Mouse (Mus musculus): ENCODE data around the gene Olfr319. TPM values are rescaled to one million over a fixed set of nuclear protein-coding genes. Genes with fewer than 3 reads are reported as not detected.
"Not testable (repeated sequence)": the region's sequence is repeated elsewhere in the genome, so short reads cannot be mapped to it uniquely, and the experiment has no call there.

Olfr319 gene
- polyA plus RNA-seq, 1 experiment: not detected

DNA sequence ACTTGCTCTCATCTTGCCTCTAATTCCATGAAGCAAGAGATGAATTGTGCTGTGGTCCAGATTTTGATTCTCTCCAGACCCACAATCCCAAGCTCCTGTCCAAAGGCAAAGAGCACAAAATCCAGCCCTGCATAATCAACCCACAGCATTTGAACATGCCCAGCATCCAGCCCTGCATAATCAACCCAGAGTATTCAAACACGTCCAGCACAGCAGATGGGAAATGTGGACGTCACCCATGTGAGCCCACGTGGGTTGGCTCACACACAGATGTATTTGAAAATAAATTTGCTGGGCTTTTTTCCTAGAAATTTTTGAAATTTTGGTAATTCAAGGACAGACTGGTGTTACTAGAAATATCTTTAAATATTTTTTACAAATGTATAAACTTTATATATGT lies 34.4 kb downstream of the Olfr319 start:
- H3K4me3 ChIP-seq (ENCODE audit: insufficient read depth, low read length): no peak overlapping the region
- H3K4me1 ChIP-seq (ENCODE audit: control insufficient read depth, insufficient read depth, low read length): no peaks in the 10 kb centered on the region
- TF ChIP-seq CTCF (IDR thresholded peaks at IDR 0.05; ENCODE audit: extremely low read depth, insufficient read depth, low read length) (no peak), POLR2A (IDR thresholded peaks at IDR 0.05; ENCODE audit: extremely low read depth, insufficient read depth, low read length) (no peak)
- no peak overlapping the region for H3K27ac ChIP-seq (ENCODE audit: insufficient read depth, low read length)

DNA sequence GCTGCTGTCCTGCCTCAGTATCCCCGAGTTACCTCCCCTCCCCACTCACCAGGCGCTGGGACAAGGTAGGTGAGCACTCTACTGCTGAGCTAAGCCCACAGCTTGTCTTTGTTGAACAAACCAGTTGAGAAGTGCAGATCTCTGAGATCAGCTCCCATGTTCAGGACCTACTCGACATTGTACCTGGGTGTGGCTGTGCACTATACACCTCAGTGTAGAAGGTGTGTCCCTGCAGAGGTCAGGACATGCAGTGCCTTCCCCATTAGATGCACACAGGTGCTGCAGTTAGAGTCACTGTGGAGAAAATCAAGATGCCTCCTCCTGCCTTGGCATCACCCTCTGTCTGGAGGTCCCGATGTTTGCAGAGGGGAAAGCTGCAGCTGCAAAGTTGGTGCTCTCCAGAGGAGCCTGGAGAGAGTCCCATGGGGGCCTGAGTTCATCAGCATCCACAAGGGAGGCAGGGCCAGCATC lies 39.9 kb downstream of the Olfr319 start, which contains the start of gene Olfr317:
Gene Olfr317 (minus strand): TSS at position 421 of the 471 bp plus-strand sequence.
- H3K4me3 ChIP-seq (ENCODE audit: insufficient read depth, low read length): no peak within 1 kb of the TSS
- no peak within 1 kb of the TSS for H3K27ac ChIP-seq (ENCODE audit: insufficient read depth, low read length)
- no peaks in the 10 kb centered on the region for H3K4me1 ChIP-seq (ENCODE audit: control insufficient read depth, insufficient read depth, low read length)
- TF ChIP-seq POLR2A (IDR thresholded peaks at IDR 0.05; ENCODE audit: extremely low read depth, insufficient read depth, low read length) (no peak), CTCF (IDR thresholded peaks at IDR 0.05; ENCODE audit: extremely low read depth, insufficient read depth, low read length) (no peak)

DNA sequence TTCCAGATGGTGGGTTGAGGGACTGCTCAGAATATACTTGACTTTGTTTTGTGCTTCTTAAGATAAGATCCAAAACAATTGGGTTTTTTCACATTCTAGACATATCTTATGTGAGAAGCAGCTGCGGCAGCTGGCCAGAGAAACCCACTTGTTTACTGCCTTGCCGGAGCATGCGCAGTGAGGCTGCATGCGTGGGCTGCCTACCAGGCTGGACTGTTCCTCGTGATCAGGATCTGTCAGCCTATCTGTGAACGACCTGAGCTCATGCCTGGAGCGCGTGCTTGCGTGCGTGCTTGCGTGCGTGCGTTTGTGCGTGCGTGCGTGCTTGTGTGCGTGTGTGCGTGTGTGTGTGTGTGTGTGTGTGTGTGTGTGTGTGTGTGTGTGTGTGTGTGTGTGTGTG lies 52.1 kb downstream of the Olfr319 start:
- H3K27ac ChIP-seq (ENCODE audit: insufficient read depth, low read length); H3K4me3 ChIP-seq (ENCODE audit: insufficient read depth, low read length); H3K4me1 ChIP-seq (ENCODE audit: control insufficient read depth, insufficient read depth, low read length): not testable (repeated sequence)

DNA sequence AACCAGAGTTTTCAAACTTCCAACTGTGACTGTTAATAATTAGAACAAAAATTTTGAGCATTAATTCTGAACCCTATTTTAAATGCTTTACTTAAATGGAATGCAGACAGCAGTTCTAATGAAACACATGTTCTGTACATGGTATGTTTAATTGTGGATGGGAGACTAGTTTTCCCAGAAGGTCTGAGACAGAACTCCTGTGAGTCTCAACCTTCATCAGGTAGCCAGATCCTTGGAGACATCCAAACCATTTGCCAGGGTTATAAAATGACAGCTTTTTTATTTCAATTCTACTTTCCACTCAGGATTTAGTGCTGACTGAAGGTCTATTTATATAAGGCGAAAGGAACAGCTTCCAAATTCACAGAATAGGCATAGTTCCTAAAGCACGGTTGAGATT lies 53.5 kb downstream of the Olfr319 start, which contains the start of gene Olfr316:
Gene Olfr316 (plus strand): TSS at position 301 of the 400 bp plus-strand sequence.
- no peak within 1 kb of the TSS for H3K4me3 ChIP-seq (ENCODE audit: insufficient read depth, low read length)
- no peak for TF ChIP-seq CTCF (IDR thresholded peaks at IDR 0.05; ENCODE audit: extremely low read depth, insufficient read depth, low read length)
- TF ChIP-seq POLR2A (IDR thresholded peaks at IDR 0.05; ENCODE audit: extremely low read depth, insufficient read depth, low read length): no peak
- no peaks in the 10 kb centered on the region for H3K4me1 ChIP-seq (ENCODE audit: control insufficient read depth, insufficient read depth, low read length)
- no peak within 1 kb of the TSS for H3K27ac ChIP-seq (ENCODE audit: insufficient read depth, low read length)

Other genes starting within 250 kb of the Olfr319 start
- not detected in 2 replicates for gene Lypd9, start 246.2 kb upstream of the Olfr319 start, polyA plus RNA-seq (2012; rRNA removed)
- gene Olfr30, start 236.9 kb upstream of the Olfr319 start, polyA plus RNA-seq (2012; rRNA removed): not detected in 2 replicates
- gene Olfr332, start 206.6 kb upstream of the Olfr319 start, polyA plus RNA-seq (2012; rRNA removed): not detected in 2 replicates
- gene Olfr331, start 196.6 kb upstream of the Olfr319 start, polyA plus RNA-seq (2012; rRNA removed): not detected in 2 replicates
- gene Olfr330, start 164.3 kb upstream of the Olfr319 start, polyA plus RNA-seq (2012; rRNA removed): not detected in 2 replicates
- gene Olfr329-ps, start 152.7 kb upstream of the Olfr319 start, polyA plus RNA-seq (2012; rRNA removed): 0.08 TPM in 1 of 2 replicates, not detected in the other
- gene Olfr328, start 143.5 kb upstream of the Olfr319 start, polyA plus RNA-seq (2012; rRNA removed): 0.06 TPM in 1 of 2 replicates, not detected in the other
- not detected in 2 replicates for gene Olfr224, start 128.6 kb upstream of the Olfr319 start, polyA plus RNA-seq (2012; rRNA removed)
- gene Olfr325, start 121.4 kb upstream of the Olfr319 start, polyA plus RNA-seq (2012; rRNA removed): not detected in 2 replicates
- not detected in 2 replicates for gene Olfr324, start 104.0 kb upstream of the Olfr319 start, polyA plus RNA-seq (2012; rRNA removed)
- gene 2210407C18Rik, start 83.1 kb upstream of the Olfr319 start, polyA plus RNA-seq (2012; rRNA removed): not detected in 2 replicates
- gene Olfr323, start 68.7 kb upstream of the Olfr319 start, polyA plus RNA-seq (2012; rRNA removed): not detected in 2 replicates
- gene Trim58, start 58.7 kb upstream of the Olfr319 start, polyA plus RNA-seq (2012; rRNA removed): 0.04 and 0.08 TPM in 2 replicates
- not detected in 2 replicates for gene Olfr322, start 40.4 kb upstream of the Olfr319 start, polyA plus RNA-seq (2012; rRNA removed)
- not detected in 2 replicates for gene Olfr320, start 18.1 kb upstream of the Olfr319 start, polyA plus RNA-seq (2012; rRNA removed)
- not detected in 2 replicates for gene Olfr318, start 24.9 kb downstream of the Olfr319 start, polyA plus RNA-seq (2012; rRNA removed)
- gene Olfr317, start 40.0 kb downstream of the Olfr319 start, polyA plus RNA-seq (2012; rRNA removed): 0.21 and 0.27 TPM in 2 replicates
- gene Olfr316, start 53.6 kb downstream of the Olfr319 start, polyA plus RNA-seq (2012; rRNA removed): 1.6 and 2.3 TPM in 2 replicates
- gene Olfr315, start 74.0 kb downstream of the Olfr319 start, polyA plus RNA-seq (2012; rRNA removed): not detected in 2 replicates
- gene Olfr314, start 83.8 kb downstream of the Olfr319 start, polyA plus RNA-seq (2012; rRNA removed): not detected in 2 replicates
- gene Fam183b, start 102.8 kb downstream of the Olfr319 start, polyA plus RNA-seq (2012; rRNA removed): 1.7 and 2.2 TPM in 2 replicates
- gene Olfr313, start 115.8 kb downstream of the Olfr319 start, polyA plus RNA-seq (2012; rRNA removed): not detected in 2 replicates
- not detected in 2 replicates for gene Olfr312, start 130.1 kb downstream of the Olfr319 start, polyA plus RNA-seq (2012; rRNA removed)
- gene Olfr311, start 140.1 kb downstream of the Olfr319 start, polyA plus RNA-seq (2012; rRNA removed): 0.06 TPM in 1 of 2 replicates, not detected in the other
- 18.2 and 21.5 TPM in 2 replicates for gene Gm12258, start 148.0 kb downstream of the Olfr319 start, polyA plus RNA-seq (2012; rRNA removed)
- gene 2810021J22Rik, start 168.1 kb downstream of the Olfr319 start, polyA plus RNA-seq (2012; rRNA removed): 5.7 and 5.9 TPM in 2 replicates
- gene Zfp39, start 205.1 kb downstream of the Olfr319 start, polyA plus RNA-seq (2012; rRNA removed): 5.6 and 6.0 TPM in 2 replicates
- gene Btnl10, start 218.7 kb downstream of the Olfr319 start, polyA plus RNA-seq (2012; rRNA removed): not detected in 2 replicates
- 567 and 588 TPM in 2 replicates for gene Rnf187, start 239.8 kb downstream of the Olfr319 start, polyA plus RNA-seq (2012; rRNA removed)
- gene Hist3h2ba, start 249.8 kb downstream of the Olfr319 start, polyA plus RNA-seq (2012; rRNA removed): 101 and 112 TPM in 2 replicates